Comparison of ENCODE assay signal across 17 mouse cellular contexts in genomic region chr1:191804747-191805146, GRCm38 (mm10).
"Had no signal": no experiment of that assay in that cellular context is flagged by ENCODE, and none has a peak within 500 bp of the region (broad histone marks: within the 10 kb centered on the region; RNA-seq: fewer than 3 reads in every experiment).

No protein-coding gene starts in this region.

- H3K9me3 ChIP-seq: lung, embryonic 15.5 days; midbrain, embryonic 13.5 days; midbrain, embryonic 15.5 days; neural tube, embryonic 12.5 days; stomach, embryonic 15.5 days had no signal

- H3K4me1 ChIP-seq: midbrain, embryonic 13.5 days; midbrain, embryonic 15.5 days; neural tube, embryonic 12.5 days; stomach, embryonic 15.5 days had no signal

- H3K36me3 ChIP-seq: lung, embryonic 15.5 days; midbrain, embryonic 13.5 days; midbrain, embryonic 15.5 days; neural tube, embryonic 12.5 days; stomach, embryonic 15.5 days had no signal

- H3K4me2 ChIP-seq: lung, embryonic 15.5 days; midbrain, embryonic 11.5 days; midbrain, embryonic 13.5 days; midbrain, embryonic 15.5 days; neural tube, embryonic 12.5 days; stomach, embryonic 15.5 days had no signal

- DNase-seq: lung, adult 2 months; lung, postnatal 14 days; lung, postnatal 36 days; right cerebral cortex, postnatal 14 days; thymus, adult 2 months; thymus, postnatal 25 days; thymus, postnatal 4 days had no signal

- H3K27ac ChIP-seq: lung, embryonic 15.5 days; macrophage; midbrain, embryonic 13.5 days; midbrain, embryonic 15.5 days; neural tube, embryonic 12.5 days; stomach, embryonic 15.5 days; stomach, postnatal 0 days had no signal

- ATAC-seq: lung, postnatal 0 days; midbrain, embryonic 13.5 days; midbrain, embryonic 15.5 days had no signal

- H3K27me3 ChIP-seq: lung, embryonic 15.5 days; midbrain, embryonic 13.5 days; midbrain, embryonic 15.5 days; neural tube, embryonic 12.5 days; stomach, embryonic 15.5 days had no signal

- H3K9ac ChIP-seq: lung, embryonic 15.5 days; midbrain, embryonic 13.5 days; midbrain, embryonic 15.5 days; neural tube, embryonic 12.5 days; stomach, embryonic 15.5 days had no signal

- H3K4me3 ChIP-seq: lung, embryonic 15.5 days; megakaryocyte, embryonic 14.5 days; midbrain, embryonic 13.5 days; midbrain, embryonic 15.5 days; neural tube, embryonic 12.5 days; stomach, embryonic 15.5 days had no signal
